Mouse (Mus musculus): ENCODE data around the gene Dok4. TPM values are rescaled to one million over a fixed set of nuclear protein-coding genes. Genes with fewer than 3 reads are reported as not detected.
A peak's percentile ranks its signal among the peaks of the same experiment; 100 is the strongest.
"Not testable (repeated sequence)": the region's sequence is repeated elsewhere in the genome, so short reads cannot be mapped to it uniquely, and the experiment has no call there.

Gene Dok4
- polyA plus RNA-seq, 1 experiment from 2014 or later = 16.9 TPM

- peaks cover 38% of the 10 kb centered on the region for H3K36me3 ChIP-seq
- peaks cover 21% of the 10 kb centered on the region for H3K4me1 ChIP-seq (replicated peaks)
- DNase-seq (ENCODE audit: low spot score); H3K9me3 ChIP-seq; H3K27ac ChIP-seq; H3K4me3 ChIP-seq; H3K27me3 ChIP-seq (ENCODE audit: insufficient read depth, poor library complexity, severe bottlenecking): not testable (repeated sequence)
- WGBS = 85% methylated on average over 7 of the region's 7 CpGs
Observed at GRCm38 (mm10) chr8:94833901-94834405, 42.2 kb downstream of the Dok4 start.

GRCm38 (mm10) chr8:94828284-94828683 lies 47.8 kb downstream of the Dok4 start:
- Histone ChIP-seq H3K4me1 (replicated peaks) (no peaks in the 10 kb centered on the region), H3K4me3 (no peak overlapping the region), H3K27ac (no peak overlapping the region), H3K9me3 (peaks cover 6% of the 10 kb centered on the region; the same call in 1 of the 2 replicates), H3K36me3 (peaks cover 92% of the 10 kb centered on the region), H3K27me3 (ENCODE audit: insufficient read depth, poor library complexity, severe bottlenecking) (no peaks in the 10 kb centered on the region)
- 91% methylated on average over 6 of the region's 6 CpGs for WGBS
- no peak for DNase-seq (ENCODE audit: low spot score)

GRCm38 (mm10) chr8:94826210-94826609 lies 49.9 kb downstream of the Dok4 start:
- no peak for DNase-seq (ENCODE audit: low spot score)
- Histone ChIP-seq H3K4me3 (no peak overlapping the region), H3K9me3 (peaks cover 6% of the 10 kb centered on the region; the same call in 1 of the 2 replicates), H3K27me3 (ENCODE audit: insufficient read depth, poor library complexity, severe bottlenecking) (no peaks in the 10 kb centered on the region), H3K36me3 (peaks cover 97% of the 10 kb centered on the region), H3K4me1 (replicated peaks) (peaks cover 6% of the 10 kb centered on the region), H3K27ac (no peak overlapping the region)
- 95% methylated on average over 5 of the region's 5 CpGs for WGBS

- Histone ChIP-seq H3K27ac (no peak overlapping the region), H3K27me3 (ENCODE audit: insufficient read depth, poor library complexity, severe bottlenecking) (no peaks in the 10 kb centered on the region), H3K4me1 (replicated peaks) (peaks cover 6% of the 10 kb centered on the region), H3K9me3 (peaks cover 1% of the 10 kb centered on the region; the same call in 1 of the 2 replicates), H3K4me3 (no peak overlapping the region), H3K36me3 (peaks cover 97% of the 10 kb centered on the region)
- DNase-seq (ENCODE audit: low spot score) = no peak
- 87% methylated on average over 6 of the region's 6 CpGs for WGBS
Observed at GRCm38 (mm10) chr8:94825170-94825569, 51.0 kb downstream of the Dok4 start.

- 83% methylated on average over 23 of the region's 23 CpGs for WGBS
- peaks cover 77% of the 10 kb centered on the region for H3K36me3 ChIP-seq
Observed at GRCm38 (mm10) chr8:94822637-94823560, 53.2 kb downstream of the Dok4 start.

GRCm38 (mm10) chr8:94821381-94821780 lies 54.7 kb downstream of the Dok4 start:
- Histone ChIP-seq H3K27ac (no peak overlapping the region), H3K36me3 (peaks cover 65% of the 10 kb centered on the region), H3K4me3 (no peak overlapping the region), H3K4me1 (replicated peaks) (peaks cover 6% of the 10 kb centered on the region), H3K9me3 (no peaks in the 10 kb centered on the region), H3K27me3 (ENCODE audit: insufficient read depth, poor library complexity, severe bottlenecking) (no peaks in the 10 kb centered on the region)
- WGBS = 87% methylated on average over 2 of the region's 2 CpGs
- no peak for DNase-seq (ENCODE audit: low spot score)

More at GRCm38 (mm10) chr8:94822637-94823560, 53.2 kb downstream of the Dok4 start:
- Histone ChIP-seq H3K9me3 (no peaks in the 10 kb centered on the region), H3K27me3 (ENCODE audit: insufficient read depth, poor library complexity, severe bottlenecking) (no peaks in the 10 kb centered on the region), H3K4me3 (no peak overlapping the region), H3K4me1 (replicated peaks) (peaks cover 6% of the 10 kb centered on the region), H3K27ac (no peak overlapping the region; the same call in 1 of the 2 replicates)
- DNase-seq (ENCODE audit: low spot score) = peak; percentile 52

- H3K36me3 ChIP-seq = peaks cover 56% of the 10 kb centered on the region
Observed at GRCm38 (mm10) chr8:94820553-94820952, 55.6 kb downstream of the Dok4 start.

GRCm38 (mm10) chr8:94819671-94820179 lies 56.4 kb downstream of the Dok4 start:
- Histone ChIP-seq H3K9me3 (no peaks in the 10 kb centered on the region), H3K36me3 (peaks cover 48% of the 10 kb centered on the region), H3K27ac (no peak overlapping the region), H3K4me3 (no peak overlapping the region), H3K27me3 (ENCODE audit: insufficient read depth, poor library complexity, severe bottlenecking) (no peaks in the 10 kb centered on the region), H3K4me1 (replicated peaks) (peaks cover 6% of the 10 kb centered on the region)
- no peak for DNase-seq (ENCODE audit: low spot score)
- 74% methylated on average over 6 of the region's 6 CpGs for WGBS

More at GRCm38 (mm10) chr8:94820553-94820952, 55.6 kb downstream of the Dok4 start:
- WGBS = 90% methylated on average over 7 of the region's 7 CpGs
- Histone ChIP-seq H3K27ac (no peak overlapping the region), H3K4me1 (replicated peaks) (peaks cover 6% of the 10 kb centered on the region), H3K4me3 (no peak overlapping the region), H3K9me3 (no peaks in the 10 kb centered on the region), H3K27me3 (ENCODE audit: insufficient read depth, poor library complexity, severe bottlenecking) (no peaks in the 10 kb centered on the region)
- no peak for DNase-seq (ENCODE audit: low spot score)

- 93% methylated on average over 11 of the region's 11 CpGs for WGBS
- no peak overlapping the region for H3K4me3 ChIP-seq
- peaks cover 30% of the 10 kb centered on the region for H3K36me3 ChIP-seq
- no peak for DNase-seq (ENCODE audit: low spot score)
- no peak overlapping the region for H3K27ac ChIP-seq
- no peaks in the 10 kb centered on the region for H3K27me3 ChIP-seq (ENCODE audit: insufficient read depth, poor library complexity, severe bottlenecking)
- peaks cover 7% of the 10 kb centered on the region for H3K4me1 ChIP-seq (replicated peaks)
- H3K9me3 ChIP-seq = no peaks in the 10 kb centered on the region
Observed at GRCm38 (mm10) chr8:94817933-94818332, 58.2 kb downstream of the Dok4 start.

GRCm38 (mm10) chr8:94814556-94814955 lies 61.6 kb downstream of the Dok4 start:
- peak; percentile 18 for DNase-seq (ENCODE audit: low spot score)
- no peak overlapping the region for H3K27ac ChIP-seq
- no peaks in the 10 kb centered on the region for H3K27me3 ChIP-seq (ENCODE audit: insufficient read depth, poor library complexity, severe bottlenecking)
- H3K36me3 ChIP-seq = no peaks in the 10 kb centered on the region
- H3K9me3 ChIP-seq = no peaks in the 10 kb centered on the region
- H3K4me1 ChIP-seq (replicated peaks) = peaks cover 10% of the 10 kb centered on the region
- no peak overlapping the region for H3K4me3 ChIP-seq
- 0% methylated on average over 1 of the region's 1 CpGs for WGBS

Other genes with a start within 250 kb of the Dok4 start
- gene Arl2bp, start 209.7 kb downstream of the Dok4 start, polyA plus RNA-seq (2016; fragmentation: Nextera tagmentation; extraction: Ambion mirVana) = 205 and 217 TPM in 2 replicates
- gene Pllp, start 180.1 kb downstream of the Dok4 start, polyA plus RNA-seq (2016; fragmentation: Nextera tagmentation; extraction: Ambion mirVana) = 0.15 and 0.21 TPM in 2 replicates
- gene Ccl22, start 130.7 kb downstream of the Dok4 start, polyA plus RNA-seq (2016; fragmentation: Nextera tagmentation; extraction: Ambion mirVana) = not detected in 2 replicates
- gene Cx3cl1, start 104.3 kb downstream of the Dok4 start, polyA plus RNA-seq (2016; fragmentation: Nextera tagmentation; extraction: Ambion mirVana) = 12.2 and 13.3 TPM in 2 replicates
- not detected in 2 replicates for gene Ccl17, start 65.9 kb downstream of the Dok4 start, polyA plus RNA-seq (2016; fragmentation: Nextera tagmentation; extraction: Ambion mirVana)
- 52.2 and 52.3 TPM in 2 replicates for gene Coq9, start 38.0 kb downstream of the Dok4 start, polyA plus RNA-seq (2016; fragmentation: Nextera tagmentation; extraction: Ambion mirVana)
- 181 and 194 TPM in 2 replicates for gene Ciapin1, start 38.0 kb downstream of the Dok4 start, polyA plus RNA-seq (2016; fragmentation: Nextera tagmentation; extraction: Ambion mirVana)
- 154 and 169 TPM in 2 replicates for gene Polr2c, start 18.9 kb downstream of the Dok4 start, polyA plus RNA-seq (2016; fragmentation: Nextera tagmentation; extraction: Ambion mirVana)
- gene Ccdc102a, start 41.8 kb upstream of the Dok4 start, polyA plus RNA-seq (2016; fragmentation: Nextera tagmentation; extraction: Ambion mirVana) = 15.7 and 17.5 TPM in 2 replicates
- 0.22 and 0.68 TPM in 2 replicates for gene Adgrg5, start 47.4 kb upstream of the Dok4 start, polyA plus RNA-seq (2016; fragmentation: Nextera tagmentation; extraction: Ambion mirVana)
- gene Adgrg1, start 98.4 kb upstream of the Dok4 start, polyA plus RNA-seq (2016; fragmentation: Nextera tagmentation; extraction: Ambion mirVana) = 101 and 186 TPM in 2 replicates
- gene Adgrg3, start 141.4 kb upstream of the Dok4 start, polyA plus RNA-seq (2016; fragmentation: Nextera tagmentation; extraction: Ambion mirVana) = 3.2 and 3.5 TPM in 2 replicates
- 0.68 and 0.88 TPM in 2 replicates for gene Drc7, start 178.8 kb upstream of the Dok4 start, polyA plus RNA-seq (2016; fragmentation: Nextera tagmentation; extraction: Ambion mirVana)
- 37.7 and 41.6 TPM in 2 replicates for gene Katnb1, start 204.9 kb upstream of the Dok4 start, polyA plus RNA-seq (2016; fragmentation: Nextera tagmentation; extraction: Ambion mirVana)